Mouse (Mus musculus): Measurements from ENCODE around the gene Thy1. TPM values are rescaled to one million over a fixed set of nuclear protein-coding genes. Genes with fewer than 3 reads are reported as not detected.

Thy1 gene
- polyA plus RNA-seq, 1 experiment from 2014 or later, result 11.7 TPM

DNA sequence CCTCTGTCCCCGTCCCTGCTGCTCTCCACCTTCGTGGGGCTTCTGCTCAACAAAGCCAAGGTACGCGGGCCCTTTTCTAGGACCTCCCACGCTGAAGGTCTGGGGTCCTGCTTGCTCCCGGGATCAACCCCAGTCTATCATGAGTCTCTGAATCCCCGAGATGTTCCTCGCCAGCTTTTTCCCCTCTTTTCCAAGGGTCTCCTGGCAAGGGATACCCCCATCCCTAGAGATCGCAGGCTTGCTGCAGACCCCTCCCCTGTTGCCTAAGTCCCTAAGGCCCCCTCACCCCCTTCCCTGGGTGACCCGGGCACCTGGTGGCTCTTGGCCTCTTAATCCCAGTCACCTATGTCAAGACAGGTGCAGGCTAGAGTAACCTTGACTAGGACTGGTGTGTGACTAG lies 42.1 kb downstream of the Thy1 start:
- 6% methylated on average over 10 of the region's 10 CpGs for WGBS
- Histone ChIP-seq H3K27ac (replicated peaks) (no peak overlapping the region), H3K9ac (peak overlapping the region; percentile 47), H3K36me3 (no peaks in the 10 kb centered on the region), H3K9me3 (replicated peaks) (no peaks in the 10 kb centered on the region), H3K4me3 (replicated peaks) (peak overlapping the region; percentile 57), H3K4me1 (peaks cover 74% of the 10 kb centered on the region), H3K27me3 (peaks cover 7% of the 10 kb centered on the region; the same call in 1 of the 2 replicates), H3K4me2 (replicated peaks) (peak overlapping the region; percentile 99)
- ATAC-seq (ENCODE audit: insufficient number of reproducible peaks, low FRiP score, low TSS enrichment, low read depth), result no peak

GRCm38 (mm10) chr9:44085741-44086665 lies 42.8 kb downstream of the Thy1 start:
- H3K27me3 ChIP-seq, result peaks cover 7% of the 10 kb centered on the region; the same call in 1 of the 2 replicates
- H3K9ac ChIP-seq, result no peak overlapping the region
- H3K4me3 ChIP-seq (replicated peaks), result peak overlapping the region; percentile 57; the same call in 1 of the 2 replicates

DNA sequence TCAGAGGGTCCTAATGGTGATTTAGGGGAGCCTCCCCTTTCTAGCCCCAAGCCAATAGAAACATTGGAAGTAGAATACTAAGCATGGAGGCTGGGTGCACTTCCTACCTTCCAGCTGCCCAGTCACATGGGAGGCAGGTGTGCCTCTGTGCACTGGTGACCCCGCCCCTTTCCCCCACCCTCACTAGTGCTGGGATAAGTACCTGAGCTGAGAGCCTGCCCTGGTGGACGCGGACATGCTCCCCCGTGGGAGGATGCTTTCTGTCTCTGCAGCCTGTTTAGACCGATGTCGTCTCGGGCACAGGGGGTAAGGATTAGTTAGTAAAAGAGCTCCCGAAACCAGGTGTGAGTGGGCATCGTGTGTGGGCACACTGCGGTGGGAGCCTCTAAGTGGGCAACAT lies 43.8 kb downstream of the Thy1 start:
- WGBS, result 36% methylated on average over 10 of the region's 10 CpGs
- peaks cover 6% of the 10 kb centered on the region; the same call in 1 of the 2 replicates for H3K36me3 ChIP-seq
- H3K4me1 ChIP-seq, result peaks cover 61% of the 10 kb centered on the region
- no peak overlapping the region for H3K4me3 ChIP-seq (replicated peaks)
- H3K9me3 ChIP-seq (replicated peaks), result no peaks in the 10 kb centered on the region
- H3K9ac ChIP-seq, result no peak overlapping the region
- H3K27ac ChIP-seq (replicated peaks), result no peak overlapping the region
- no peak for ATAC-seq (ENCODE audit: insufficient number of reproducible peaks, low FRiP score, low TSS enrichment, low read depth)
- H3K27me3 ChIP-seq, result peaks cover 7% of the 10 kb centered on the region; the same call in 1 of the 2 replicates
- no peak overlapping the region; the same call in none of the 2 replicates for H3K4me2 ChIP-seq (replicated peaks)

More at GRCm38 (mm10) chr9:44085741-44086665, 42.8 kb downstream of the Thy1 start:
- H3K36me3 ChIP-seq, result no peaks in the 10 kb centered on the region
- no peaks in the 10 kb centered on the region for H3K9me3 ChIP-seq (replicated peaks)
- ATAC-seq (ENCODE audit: insufficient number of reproducible peaks, low FRiP score, low TSS enrichment, low read depth), result no peak
- peak overlapping the region; percentile 99 for H3K4me2 ChIP-seq (replicated peaks)
- no peak overlapping the region for H3K27ac ChIP-seq (replicated peaks)
- 72% methylated on average over 15 of the region's 15 CpGs for WGBS
- peaks cover 68% of the 10 kb centered on the region for H3K4me1 ChIP-seq

DNA sequence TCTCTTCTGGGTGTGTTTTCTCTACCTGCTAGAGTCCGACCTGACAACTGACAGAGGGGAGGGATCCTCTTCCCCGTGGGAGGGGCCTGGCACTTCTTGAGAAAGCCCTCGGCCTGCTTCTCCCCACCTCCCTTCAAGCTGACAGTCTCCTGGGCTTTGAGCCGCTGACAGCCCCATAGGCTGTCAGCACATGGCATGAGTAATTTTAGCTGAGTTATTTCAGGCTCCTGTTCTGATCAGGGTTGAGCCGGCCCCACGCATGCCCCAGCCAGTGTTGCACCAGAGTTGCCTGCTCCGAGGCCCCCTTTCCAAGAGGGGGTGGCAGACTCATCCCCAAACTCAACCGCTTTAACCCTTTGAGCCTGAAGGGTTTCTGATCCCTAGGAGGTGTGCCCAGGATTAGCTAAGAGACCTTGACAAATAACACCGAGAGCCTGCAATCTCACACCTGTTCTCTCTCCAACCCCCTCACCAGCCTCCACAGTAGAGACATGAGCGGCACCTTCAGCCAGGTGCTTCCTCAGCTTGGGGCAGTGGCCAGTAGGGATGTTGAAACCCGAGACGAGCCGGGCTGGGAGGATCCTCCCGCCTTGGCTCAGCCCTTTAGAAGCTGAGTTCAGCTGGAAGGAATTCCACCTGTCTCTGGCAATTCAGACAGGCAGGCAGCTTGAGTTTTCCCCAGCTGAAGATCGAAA lies 44.7 kb downstream of the Thy1 start:
- no peaks in the 10 kb centered on the region for H3K9me3 ChIP-seq (replicated peaks)
- peak overlapping the region; percentile 23 for H3K4me2 ChIP-seq (replicated peaks)
- no peak overlapping the region for H3K9ac ChIP-seq
- no peak overlapping the region for H3K4me3 ChIP-seq (replicated peaks)
- H3K27me3 ChIP-seq, result peaks cover 7% of the 10 kb centered on the region; the same call in 1 of the 2 replicates
- H3K4me1 ChIP-seq, result peaks cover 61% of the 10 kb centered on the region
- H3K27ac ChIP-seq (replicated peaks), result peak overlapping the region; percentile 49
- peaks cover 15% of the 10 kb centered on the region; the same call in 1 of the 2 replicates for H3K36me3 ChIP-seq
- 5% methylated on average over 15 of the region's 15 CpGs for WGBS
- peak; percentile 51 for ATAC-seq (ENCODE audit: insufficient number of reproducible peaks, low FRiP score, low TSS enrichment, low read depth)

- Histone ChIP-seq H3K4me1 (peaks cover 55% of the 10 kb centered on the region), H3K9me3 (replicated peaks) (no peaks in the 10 kb centered on the region), H3K27me3 (peaks cover 7% of the 10 kb centered on the region; the same call in 1 of the 2 replicates), H3K27ac (replicated peaks) (0 out of 2 replicates have a peak overlapping the region, but pooled peaks have one; percentile 28), H3K36me3 (peaks cover 22% of the 10 kb centered on the region), H3K4me2 (replicated peaks) (no peak overlapping the region), H3K4me3 (replicated peaks) (no peak overlapping the region), H3K9ac (no peak overlapping the region)
- 63% methylated on average over 12 of the region's 12 CpGs for WGBS
- no peak for ATAC-seq (ENCODE audit: insufficient number of reproducible peaks, low FRiP score, low TSS enrichment, low read depth)
Measured at GRCm38 (mm10) chr9:44088877-44089608, 45.9 kb downstream of the Thy1 start.

GRCm38 (mm10) chr9:44093612-44094503 lies 50.7 kb downstream of the Thy1 start:
- H3K36me3 ChIP-seq, result peaks cover 22% of the 10 kb centered on the region
- H3K4me3 ChIP-seq (replicated peaks), result no peak overlapping the region
- no peak for ATAC-seq (ENCODE audit: insufficient number of reproducible peaks, low FRiP score, low TSS enrichment, low read depth)
- peaks cover 17% of the 10 kb centered on the region for H3K4me1 ChIP-seq
- WGBS, result 34% methylated on average over 24 of the region's 24 CpGs
- H3K27ac ChIP-seq (replicated peaks), result no peak overlapping the region
- no peaks in the 10 kb centered on the region for H3K9me3 ChIP-seq (replicated peaks)
- no peak overlapping the region for H3K4me2 ChIP-seq (replicated peaks)
- H3K9ac ChIP-seq, result no peak overlapping the region
- no peaks in the 10 kb centered on the region for H3K27me3 ChIP-seq

- H3K4me3 ChIP-seq (replicated peaks), result no peak overlapping the region
- no peak overlapping the region for H3K9ac ChIP-seq
- no peak for ATAC-seq (ENCODE audit: insufficient number of reproducible peaks, low FRiP score, low TSS enrichment, low read depth)
- H3K36me3 ChIP-seq, result peaks cover 22% of the 10 kb centered on the region
- no peaks in the 10 kb centered on the region for H3K9me3 ChIP-seq (replicated peaks)
- no peak overlapping the region for H3K4me2 ChIP-seq (replicated peaks)
- peaks cover 8% of the 10 kb centered on the region for H3K4me1 ChIP-seq
- WGBS, result 78% methylated on average over 3 of the region's 3 CpGs
- no peaks in the 10 kb centered on the region for H3K27me3 ChIP-seq
- no peak overlapping the region for H3K27ac ChIP-seq (replicated peaks)
Measured at GRCm38 (mm10) chr9:44094737-44095136, 51.6 kb downstream of the Thy1 start.

- H3K4me3 ChIP-seq (replicated peaks), result no peak overlapping the region
Measured at GRCm38 (mm10) chr9:44095781-44096180, 52.6 kb downstream of the Thy1 start.

DNA sequence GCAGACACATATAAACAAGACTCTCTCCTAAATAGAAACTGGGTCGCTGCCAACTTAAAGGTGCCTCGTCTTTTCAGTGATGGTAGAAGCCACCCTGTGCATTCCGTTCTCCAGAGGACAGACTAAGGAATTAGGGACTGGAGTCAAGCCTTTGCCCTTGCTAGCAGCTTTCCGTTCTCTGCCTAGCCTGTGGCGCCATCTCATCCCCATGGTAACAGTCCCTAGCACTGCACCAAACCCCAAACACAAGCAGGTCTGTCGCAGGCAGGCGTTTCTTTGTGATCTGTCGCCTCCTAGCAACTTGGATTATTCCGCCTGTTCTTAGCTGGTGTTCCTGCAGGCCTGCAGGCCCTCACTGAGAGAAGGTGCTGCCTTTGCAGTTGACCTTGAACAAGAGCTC lies 53.4 kb downstream of the Thy1 start:
- H3K27me3 ChIP-seq, result no peaks in the 10 kb centered on the region
- peaks cover 5% of the 10 kb centered on the region for H3K4me1 ChIP-seq
- H3K27ac ChIP-seq (replicated peaks), result no peak overlapping the region
- no peak overlapping the region for H3K4me2 ChIP-seq (replicated peaks)
- no peak overlapping the region for H3K4me3 ChIP-seq (replicated peaks)
- ATAC-seq (ENCODE audit: insufficient number of reproducible peaks, low FRiP score, low TSS enrichment, low read depth), result no peak
- H3K9me3 ChIP-seq (replicated peaks), result no peaks in the 10 kb centered on the region
- H3K36me3 ChIP-seq, result peaks cover 21% of the 10 kb centered on the region
- WGBS, result 37% methylated on average over 9 of the region's 9 CpGs
- no peak overlapping the region for H3K9ac ChIP-seq

More at GRCm38 (mm10) chr9:44095781-44096180, 52.6 kb downstream of the Thy1 start:
- H3K9ac ChIP-seq, result no peak overlapping the region
- H3K27ac ChIP-seq (replicated peaks), result no peak overlapping the region
- no peaks in the 10 kb centered on the region for H3K9me3 ChIP-seq (replicated peaks)
- H3K4me2 ChIP-seq (replicated peaks), result no peak overlapping the region
- H3K36me3 ChIP-seq, result peaks cover 22% of the 10 kb centered on the region
- no peaks in the 10 kb centered on the region for H3K27me3 ChIP-seq
- peaks cover 5% of the 10 kb centered on the region for H3K4me1 ChIP-seq
- 83% methylated on average over 9 of the region's 9 CpGs for WGBS
- no peak for ATAC-seq (ENCODE audit: insufficient number of reproducible peaks, low FRiP score, low TSS enrichment, low read depth)
